23 mouse cellular contexts compared by ENCODE assay signal in the genomic region with DNA sequence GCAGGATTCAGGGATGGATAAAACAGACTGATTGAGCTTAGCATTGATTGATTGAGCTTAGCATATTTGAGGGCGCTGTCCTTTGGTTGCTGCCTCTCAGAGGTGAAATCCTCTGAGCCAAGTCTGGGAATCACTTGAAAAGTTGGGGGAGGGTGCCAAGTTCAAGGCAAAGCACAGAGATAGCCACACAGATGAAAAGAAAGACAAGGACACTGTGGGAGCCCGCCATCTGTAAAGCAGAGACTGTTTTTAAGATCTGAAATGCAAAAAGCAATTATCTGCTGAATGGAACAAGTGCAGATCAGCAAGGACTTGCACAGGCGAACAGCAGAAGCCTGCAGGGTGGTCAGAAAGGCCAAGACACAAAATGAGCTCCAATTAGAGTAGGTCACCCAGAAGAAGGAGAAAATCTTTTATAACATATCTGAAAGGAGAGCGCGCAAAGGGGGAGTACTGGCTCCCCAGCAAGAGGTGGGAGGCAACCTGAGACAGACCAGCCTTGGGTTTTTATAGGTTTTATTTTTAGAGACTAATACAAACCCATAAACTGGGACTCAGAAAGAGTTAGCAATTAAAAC.
A peak's percentile ranks its signal among the peaks of the same experiment; 100 is the strongest.
DNase-seq lines count a peak whose midpoint lies in the region; ATAC-seq lines count a peak whose summit lies in the region.
"Had no signal": no experiment of that assay in that cellular context is flagged by ENCODE, and none has a peak within 500 bp of the region (broad histone marks: within the 10 kb centered on the region; RNA-seq: fewer than 3 reads in every experiment).

No protein-coding gene starts in this region.

- H3K27ac ChIP-seq in midbrain, embryonic 11.5 days (ENCODE audit: low read depth, low read length) = no peak overlapping the region
- no peak overlapping the region for H3K27ac ChIP-seq in midbrain, embryonic 10.5 days (replicated peaks)
- peak overlapping the region; percentile 53 for H3K27ac ChIP-seq in forebrain, embryonic 12.5 days
- H3K27ac ChIP-seq: embryonic facial prominence, embryonic 15.5 days; heart, embryonic 10.5 days; hindbrain, embryonic 12.5 days; intestine, embryonic 15.5 days; kidney, embryonic 15.5 days had no signal

- no peak overlapping the region for H3K4me2 ChIP-seq in midbrain, embryonic 11.5 days
- no peak overlapping the region for H3K4me2 ChIP-seq in forebrain, embryonic 12.5 days
- H3K4me2 ChIP-seq: embryonic facial prominence, embryonic 15.5 days; hindbrain, embryonic 12.5 days; intestine, embryonic 15.5 days; kidney, embryonic 15.5 days had no signal

- H3K4me3 ChIP-seq in midbrain, embryonic 11.5 days (ENCODE audit: low read depth, low read length) = no peak overlapping the region
- H3K4me3 ChIP-seq in midbrain, embryonic 10.5 days = no peak overlapping the region
- no peak overlapping the region for H3K4me3 ChIP-seq in forebrain, embryonic 12.5 days (replicated peaks)
- H3K4me3 ChIP-seq: embryonic facial prominence, embryonic 15.5 days; heart, embryonic 10.5 days; hindbrain, embryonic 12.5 days; intestine, embryonic 15.5 days; kidney, embryonic 15.5 days had no signal

- no peaks in the 10 kb centered on the region for H3K4me1 ChIP-seq in midbrain, embryonic 11.5 days (ENCODE audit: control insufficient read depth, insufficient read depth, low read length)
- peaks cover 8% of the 10 kb centered on the region for H3K4me1 ChIP-seq in midbrain, embryonic 10.5 days
- peaks cover 17% of the 10 kb centered on the region for H3K4me1 ChIP-seq in forebrain, embryonic 12.5 days
- H3K4me1 ChIP-seq: embryonic facial prominence, embryonic 15.5 days; heart, embryonic 10.5 days; intestine, embryonic 15.5 days; kidney, embryonic 15.5 days had no signal

- WGBS in midbrain, embryonic 11.5 days = 58% methylated on average over 5 of the region's 5 CpGs
- 67% methylated on average over 5 of the region's 5 CpGs for WGBS in midbrain, embryonic 10.5 days
- 32% methylated on average over 5 of the region's 5 CpGs for WGBS in forebrain, embryonic 12.5 days

- no peaks in the 10 kb centered on the region for H3K36me3 ChIP-seq in midbrain, embryonic 11.5 days (ENCODE audit: control insufficient read depth, insufficient read depth, low read length)
- H3K36me3 ChIP-seq in midbrain, embryonic 10.5 days = no peaks in the 10 kb centered on the region
- H3K36me3 ChIP-seq in forebrain, embryonic 12.5 days (replicated peaks) = no peaks in the 10 kb centered on the region
- H3K36me3 ChIP-seq: embryonic facial prominence, embryonic 15.5 days; G1E; heart, embryonic 10.5 days; hindbrain, embryonic 12.5 days; intestine, embryonic 15.5 days; kidney, embryonic 15.5 days had no signal

- H3K9me3 ChIP-seq in midbrain, embryonic 11.5 days (ENCODE audit: control insufficient read depth, low read length) = no peaks in the 10 kb centered on the region
- H3K9me3 ChIP-seq in midbrain, embryonic 10.5 days (replicated peaks) = no peaks in the 10 kb centered on the region
- no peaks in the 10 kb centered on the region for H3K9me3 ChIP-seq in forebrain, embryonic 12.5 days
- H3K9me3 ChIP-seq: embryonic facial prominence, embryonic 15.5 days; G1E; heart, embryonic 10.5 days; hindbrain, embryonic 12.5 days; intestine, embryonic 15.5 days; kidney, embryonic 15.5 days had no signal

- peak; percentile 44 to 80 for DNase-seq in adrenal gland, adult (ENCODE audit: inconsistent age in 2 of 2, low spot score in 1 of 2)
- no peak for DNase-seq in adrenal gland, postnatal 4 days (ENCODE audit: low spot score in 2 of 2)
- DNase-seq in midbrain, embryonic 11.5 days (ENCODE audit: low spot score, missing footprints) = peak; percentile 88
- DNase-seq in midbrain, embryonic 10.5 days (ENCODE audit: low spot score) = no peak
- DNase-seq in retina, postnatal 1 day = peak; percentile 23
- DNase-seq in cerebellum, adult 9-10 months = no peak
- DNase-seq in spleen, postnatal 10 days (ENCODE audit: low spot score in 2 of 2) = no peak
- DNase-seq: cerebellum, postnatal 36 days; gastrocnemius, postnatal 10 days; heart, postnatal 10 days; layer of hippocampus, postnatal 36 days; liver; liver, postnatal 0 days; lung, postnatal 14 days; right cerebral cortex, postnatal 14 days had no signal

- H3K9ac ChIP-seq in midbrain, embryonic 11.5 days (ENCODE audit: low read length) = no peak overlapping the region
- no peak overlapping the region for H3K9ac ChIP-seq in forebrain, embryonic 12.5 days
- H3K9ac ChIP-seq: embryonic facial prominence, embryonic 15.5 days; hindbrain, embryonic 12.5 days; intestine, embryonic 15.5 days; kidney, embryonic 15.5 days; liver, postnatal 0 days had no signal

- no peaks in the 10 kb centered on the region for H3K27me3 ChIP-seq in midbrain, embryonic 11.5 days (ENCODE audit: control insufficient read depth, insufficient read depth, low read length)
- no peaks in the 10 kb centered on the region for H3K27me3 ChIP-seq in midbrain, embryonic 10.5 days (ENCODE audit: low read depth, poor library complexity, severe bottlenecking)
- no peaks in the 10 kb centered on the region for H3K27me3 ChIP-seq in forebrain, embryonic 12.5 days
- H3K27me3 ChIP-seq: embryonic facial prominence, embryonic 15.5 days; hindbrain, embryonic 12.5 days; intestine, embryonic 15.5 days; kidney, embryonic 15.5 days had no signal

- ATAC-seq in midbrain, embryonic 11.5 days (ENCODE audit: low FRiP score) = no peak
- ATAC-seq in forebrain, embryonic 12.5 days (ENCODE audit: low FRiP score) = peak; percentile 51
- ATAC-seq: CD4-positive, CD25-positive, alpha-beta regulatory T cell, adult 4 months; intestine, embryonic 15.5 days; liver, postnatal 0 days had no signal

Comparison
In these comparisons a context has a peak if more than half of its experiments do, and no peak if none do; other contexts are left out.
1. DNase-seq: peak in adrenal gland, adult (2 of 2), midbrain, embryonic 11.5 days (single experiment) and retina, postnatal 1 day (single experiment); none in adrenal gland, postnatal 4 days (0 of 2), midbrain, embryonic 10.5 days (single experiment), cerebellum, adult 9-10 months (single experiment) and spleen, postnatal 10 days (0 of 2).